In the genomic region with DNA sequence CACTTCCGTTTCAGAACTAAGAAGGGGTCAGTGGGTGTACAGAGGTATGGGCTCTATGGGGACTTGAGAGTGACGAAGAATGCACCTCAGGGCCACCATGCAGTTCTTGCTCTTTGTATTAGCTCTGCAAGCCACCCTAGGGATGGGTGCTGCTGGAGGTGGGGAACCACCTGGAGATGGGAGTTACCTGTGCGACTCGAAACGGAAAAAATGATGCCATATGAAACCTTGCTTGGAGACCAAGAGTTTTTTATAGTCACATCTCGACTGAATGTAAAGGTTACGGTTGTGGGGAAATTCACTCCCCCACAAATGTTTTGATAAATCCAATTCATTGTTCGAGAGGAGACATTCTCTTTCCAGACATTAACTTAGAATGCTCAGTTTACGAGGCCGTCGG, we compare ENCODE assay signal across 13 mouse cellular contexts.
"Had no signal": no experiment of that assay in that cellular context is flagged by ENCODE, and none has a peak within 500 bp of the region (broad histone marks: within the 10 kb centered on the region; RNA-seq: fewer than 3 reads in every experiment).

No protein-coding gene starts in this region.

- H3K4me2 ChIP-seq: liver, embryonic 13.5 days had no signal

- H3K9ac ChIP-seq: liver, embryonic 13.5 days had no signal

- H3K27me3 ChIP-seq: liver, embryonic 13.5 days had no signal

- H3K4me1 ChIP-seq: liver, embryonic 13.5 days had no signal

- H3K27ac ChIP-seq: liver, embryonic 13.5 days; stomach, postnatal 0 days had no signal

- H3K4me3 ChIP-seq: liver, embryonic 13.5 days had no signal

- H3K9me3 ChIP-seq: liver, embryonic 13.5 days had no signal

- DNase-seq: kidney, adult 2 months; kidney, postnatal 10 days; kidney, postnatal 4 days; liver, embryonic 13.5 days; lung, adult 2 months; lung, postnatal 14 days; lung, postnatal 4 days; midbrain, embryonic 14.5 days; right cerebral cortex, postnatal 4 days; thymus, adult 2 months; thymus, postnatal 14 days; thymus, postnatal 4 days had no signal
